Mouse (Mus musculus): ENCODE data around the gene Abi1. TPM values are rescaled to one million over a fixed set of nuclear protein-coding genes. Genes with fewer than 3 reads are reported as not detected.
A peak's percentile ranks its signal among the peaks of the same experiment; 100 is the strongest.

The Abi1 gene
- total and polyA plus RNA-seq, 3 experiments = 31.9 to 69.8 TPM; not detected in 1

GRCm38 (mm10) chr2:23002637-23003036 lies 37.4 kb downstream of the Abi1 start:
- Histone ChIP-seq H3K9ac (ENCODE audit: control insufficient read depth, low read depth, low read length, poor library complexity, severe bottlenecking) (no peak overlapping the region), H3K4me1 (ENCODE audit: control insufficient read depth in 1 of 2, insufficient read depth in 2 of 2, low read length in 2 of 2) (peaks cover 19 to 22% of the 10 kb centered on the region in 2 experiments), H3K27me3 (ENCODE audit: control insufficient read depth in 1 of 2, insufficient read depth in 2 of 2, low read length in 2 of 2) (no peaks in the 10 kb centered on the region), H3K4me3 (ENCODE audit: control insufficient read depth in 1 of 2, insufficient read depth in 1 of 2, low read depth in 2 of 2, low read length in 2 of 2) (no peak overlapping the region), H3K27ac (ENCODE audit: control insufficient read depth, low read depth, low read length) (no peak overlapping the region), H3K36me3 (ENCODE audit: control insufficient read depth in 1 of 2, insufficient read depth in 2 of 2, low read length in 2 of 2) (peaks cover 0 to 36% of the 10 kb centered on the region in 2 experiments; a peak in 2 of 4 replicates), H3K9me3 (replicated peaks; ENCODE audit: insufficient read depth, low read length) (no peaks in the 10 kb centered on the region), H3K79me2 (ENCODE audit: control insufficient read depth, insufficient read depth, low read length, poor library complexity) (peaks cover 11% of the 10 kb centered on the region)
- TF ChIP-seq TCF12 (IDR thresholded peaks at IDR 0.05; ENCODE audit: low read depth, low read length) (no peak), MYC (IDR thresholded peaks at IDR 0.05; ENCODE audit: low read depth, low read length) (no peak), ZC3H11A (IDR thresholded peaks at IDR 0.05; ENCODE audit: low read depth, low read length) (no peak), POLR2AphosphoS5 (IDR thresholded peaks at IDR 0.05; ENCODE audit: borderline replicate concordance, low read depth, low read length) (no peak), HCFC1 (IDR thresholded peaks at IDR 0.05; ENCODE audit: low read depth, low read length) (no peak), TBP (IDR thresholded peaks at IDR 0.05; ENCODE audit: low read depth, low read length) (no peak), UBTF (IDR thresholded peaks at IDR 0.05; ENCODE audit: borderline replicate concordance, insufficient read depth, low read depth, low read length) (no peak), MAFK (IDR thresholded peaks at IDR 0.05; ENCODE audit: borderline replicate concordance, low read depth, low read length) (no peak), POLR2A (IDR thresholded peaks at IDR 0.05; ENCODE audit: control insufficient read depth in 1 of 2, insufficient read depth in 1 of 2, low read depth in 1 of 2, low read length in 2 of 2, poor library complexity in 1 of 2) (no peak), NELFE (IDR thresholded peaks at IDR 0.05; ENCODE audit: low read depth, low read length) (no peak), TAL1 (IDR thresholded peaks at IDR 0.05; ENCODE audit: low read length) (no peak), BHLHE40 (IDR thresholded peaks at IDR 0.05; ENCODE audit: borderline replicate concordance, low read depth, low read length) (no peak), ETS1 (IDR thresholded peaks at IDR 0.05; ENCODE audit: low read depth, low read length) (no peak), USF2 (IDR thresholded peaks at IDR 0.05; ENCODE audit: borderline replicate concordance in 1 of 2, insufficient read depth in 1 of 2, low read depth in 1 of 2, low read length in 2 of 2) (no peak), RAD21 (IDR thresholded peaks at IDR 0.05; ENCODE audit: low read depth, low read length) (no peak), RCOR1 (IDR thresholded peaks at IDR 0.05; ENCODE audit: low read depth, low read length) (no peak), GABPA (IDR thresholded peaks at IDR 0.05; ENCODE audit: low read depth, low read length) (no peak), ZKSCAN1 (IDR thresholded peaks at IDR 0.05; ENCODE audit: low read depth, low read length) (no peak), MAZ (IDR thresholded peaks at IDR 0.05; ENCODE audit: low read depth, low read length) (no peak), POLR2AphosphoS2 (IDR thresholded peaks at IDR 0.05; ENCODE audit: low read length) (no peak)
- DNase-seq (ENCODE audit: low read depth, low spot score) = no peak

- Histone ChIP-seq H3K4me1 (ENCODE audit: control insufficient read depth in 1 of 2, insufficient read depth in 2 of 2, low read length in 2 of 2) (peaks cover 20 to 32% of the 10 kb centered on the region in 2 experiments), H3K27ac (ENCODE audit: control insufficient read depth, low read depth, low read length) (peak overlapping the region; percentile 64), H3K4me3 (ENCODE audit: control insufficient read depth in 1 of 2, insufficient read depth in 1 of 2, low read depth in 2 of 2, low read length in 2 of 2) (peak overlapping the region in 1 of 2 experiments; percentile 21; a peak in 2 of 4 replicates), H3K36me3 (ENCODE audit: control insufficient read depth in 1 of 2, insufficient read depth in 2 of 2, low read length in 2 of 2) (peaks cover 0 to 27% of the 10 kb centered on the region in 2 experiments; a peak in 2 of 4 replicates), H3K9me3 (replicated peaks; ENCODE audit: insufficient read depth, low read length) (no peaks in the 10 kb centered on the region), H3K27me3 (ENCODE audit: control insufficient read depth in 1 of 2, insufficient read depth in 2 of 2, low read length in 2 of 2) (no peaks in the 10 kb centered on the region), H3K9ac (ENCODE audit: control insufficient read depth, low read depth, low read length, poor library complexity, severe bottlenecking) (peak overlapping the region; percentile 33; the same call in 1 of the 2 replicates), H3K79me2 (ENCODE audit: control insufficient read depth, insufficient read depth, low read length, poor library complexity) (peaks cover 9% of the 10 kb centered on the region)
- peak; percentile 34 for DNase-seq (ENCODE audit: low read depth, low spot score)
- TF ChIP-seq MYB (IDR thresholded peaks at IDR 0.05; ENCODE audit: low read depth, low read length) = no peak
- TF ChIP-seq CTCF (IDR thresholded peaks at IDR 0.05 in 2 of 3, conservative IDR thresholded peaks at IDR 0.05 in 1 of 3; ENCODE audit: control insufficient read depth in 1 of 3, insufficient read depth in 1 of 3, low read depth in 2 of 3, low read length in 3 of 3, poor library complexity in 1 of 3, severe bottlenecking in 1 of 3) = no peak
- peak; percentile 13 to 58; a peak in 1 of 4 replicates for TF ChIP-seq EP300 (IDR thresholded peaks at IDR 0.05; ENCODE audit: low read depth in 1 of 2, low read length in 2 of 2)
- TF ChIP-seq TCF12 (IDR thresholded peaks at IDR 0.05; ENCODE audit: low read depth, low read length) = peak; percentile 0; the same call in 1 of the 2 replicates
Observed at GRCm38 (mm10) chr2:22999620-23000019, 40.4 kb downstream of the Abi1 start.
